Mouse (Mus musculus) MEL (cell line): ENCODE results near the gene Crybb1. TPM values are rescaled to one million over a fixed set of nuclear protein-coding genes. Genes with fewer than 3 reads are reported as not detected.

ENCODE experiments used
- DNase-seq: peaks from one replicate; pipeline ENCODE4 v3.0.0; 2011; ENCODE audit warnings: low read depth, low spot score
- H3K27ac ChIP-seq: 2 replicates; pipeline ENCODE4 v1.5.1; 2012; ENCODE audit warnings: low read depth, mild to moderate bottlenecking, control low read depth, low read length, moderate library complexity; ENCODE audit not compliant: control insufficient read depth
- H3K27me3 ChIP-seq, 2 experiments: fragments of 150-350 bp in 1 of 2; sonication (generic) in 1 of 2; 2 replicates each; pipeline ENCODE4 v1.6.1; 2012; ENCODE audit warnings: low read length in 2 of 2, mild to moderate bottlenecking in 2 of 2, improper control_type of control experiment in 1 of 2, moderate library complexity in 1 of 2; ENCODE audit not compliant: insufficient read depth in 2 of 2, control insufficient read depth in 1 of 2
- H3K36me3 ChIP-seq, 2 experiments: 2 replicates each; pipeline ENCODE4 v1.6.1; 2012 to 2014; ENCODE audit warnings: low read length in 2 of 2, improper control_type of control experiment in 1 of 2, inconsistent platforms in 1 of 2, mild to moderate bottlenecking in 1 of 2; ENCODE audit not compliant: insufficient read depth in 2 of 2, control insufficient read depth in 1 of 2
- H3K4me1 ChIP-seq, 2 experiments: fragments of 150-350 bp in 1 of 2; sonication (generic) in 1 of 2; 2 replicates each; pipeline ENCODE4 v1.6.1; 2012; ENCODE audit warnings: low read length in 2 of 2, improper control_type of control experiment in 1 of 2, mild to moderate bottlenecking in 1 of 2; ENCODE audit not compliant: insufficient read depth in 2 of 2, control insufficient read depth in 1 of 2
- H3K4me3 ChIP-seq, 2 experiments: fragments of 150-350 bp in 1 of 2; sonication (generic) in 1 of 2; 2 replicates each; pipeline ENCODE4 v1.5.1; 2012; ENCODE audit warnings: low read depth in 2 of 2, low read length in 2 of 2, mild to moderate bottlenecking in 2 of 2, moderate library complexity in 2 of 2, control low read depth in 1 of 2, improper control_type of control experiment in 1 of 2; ENCODE audit not compliant: control insufficient read depth in 1 of 2, insufficient read depth in 1 of 2
- H3K79me2 ChIP-seq: 2 replicates; pipeline ENCODE4 v1.6.1; 2012; ENCODE audit warnings: mild to moderate bottlenecking, low read length, moderate library complexity; ENCODE audit not compliant: control insufficient read depth, poor library complexity, insufficient read depth
- H3K9ac ChIP-seq: 2 replicates; pipeline ENCODE4 v1.6.1; 2012; ENCODE audit warnings: low read depth, mild to moderate bottlenecking, control low read depth, low read length, moderate library complexity; ENCODE audit not compliant: control insufficient read depth, poor library complexity, severe bottlenecking
- H3K9me3 ChIP-seq: fragments of 150-350 bp; sonication (generic); replicated peaks from 2 replicates; pipeline ENCODE4 v1.6.1; 2012; ENCODE audit warnings: mild to moderate bottlenecking, low read length, improper control_type of control experiment, moderate library complexity; ENCODE audit not compliant: insufficient read depth
- CHD1 ChIP-seq: IDR thresholded peaks from 2 replicates; pipeline ENCODE4 v1.6.1; 2012; ENCODE audit warnings: low read depth, mild to moderate bottlenecking, inconsistent platforms, low read length, improper control_type of control experiment
- CTCF ChIP-seq, 3 experiments: IDR thresholded peaks in 2 of 3; conservative IDR thresholded peaks in 1 of 3; 2 replicates each; pipeline ENCODE4 v1.5.1; 2011 to 2012; ENCODE audit warnings: low read length in 3 of 3, low read depth in 2 of 3, mild to moderate bottlenecking in 2 of 3, improper control_type of control experiment in 1 of 3, inconsistent platforms in 1 of 3, mixed read lengths in 1 of 3, moderate library complexity in 1 of 3; ENCODE audit not compliant: control insufficient read depth in 1 of 3, insufficient read depth in 1 of 3, poor library complexity in 1 of 3, severe bottlenecking in 1 of 3
- EP300 ChIP-seq, 2 experiments: IDR thresholded peaks; 2 replicates each; pipeline ENCODE4 v1.6.1; 2011; ENCODE audit warnings: improper control_type of control experiment in 2 of 2, low read length in 2 of 2, low read depth in 1 of 2, mild to moderate bottlenecking in 1 of 2
- GATA1 ChIP-seq: IDR thresholded peaks from 2 replicates; pipeline ENCODE4 v1.6.1; 2011; ENCODE audit warnings: low read depth, low read length, improper control_type of control experiment
- KAT2A ChIP-seq: conservative IDR thresholded peaks from 2 replicates; pipeline ENCODE4 v1.6.1; 2012; ENCODE audit warnings: low read depth, low read length, improper control_type of control experiment, inconsistent platforms
- MEF2A ChIP-seq: IDR thresholded peaks from 2 replicates; pipeline ENCODE4 v1.6.1; 2014; ENCODE audit warnings: low read depth, mild to moderate bottlenecking, inconsistent platforms, low read length, improper control_type of control experiment; ENCODE audit not compliant: poor library complexity, insufficient replicate concordance, severe bottlenecking; ENCODE audit errors: extremely low read depth
- MXI1 ChIP-seq: IDR thresholded peaks from 2 replicates; pipeline ENCODE4 v1.6.1; 2011; ENCODE audit warnings: mild to moderate bottlenecking, low read depth, low read length, improper control_type of control experiment
- MYC ChIP-seq: IDR thresholded peaks from 2 replicates; pipeline ENCODE4 v1.6.1; 2011; ENCODE audit warnings: low read depth, mild to moderate bottlenecking, low read length, improper control_type of control experiment, moderate library complexity
- NRF1 ChIP-seq: IDR thresholded peaks from 2 replicates; pipeline ENCODE4 v1.6.1; 2014; ENCODE audit warnings: low read depth, mild to moderate bottlenecking, inconsistent platforms, low read length, improper control_type of control experiment, moderate library complexity; ENCODE audit not compliant: poor library complexity, insufficient read depth, severe bottlenecking
- POLR2A ChIP-seq, 2 experiments: IDR thresholded peaks; 2 replicates each; pipeline ENCODE4 v1.6.1; 2011 to 2012; ENCODE audit warnings: low read length in 2 of 2, mild to moderate bottlenecking in 2 of 2, control low read depth in 1 of 2, improper control_type of control experiment in 1 of 2, low read depth in 1 of 2, moderate library complexity in 1 of 2; ENCODE audit not compliant: control insufficient read depth in 1 of 2, insufficient read depth in 1 of 2, poor library complexity in 1 of 2
- RAD21 ChIP-seq: IDR thresholded peaks from 2 replicates; pipeline ENCODE4 v1.6.1; 2011; ENCODE audit warnings: mild to moderate bottlenecking, low read depth, low read length, improper control_type of control experiment
- RCOR1 ChIP-seq: IDR thresholded peaks from 2 replicates; pipeline ENCODE4 v1.6.1; 2012; ENCODE audit warnings: low read depth, mild to moderate bottlenecking, inconsistent platforms, low read length, improper control_type of control experiment
- SIN3A ChIP-seq: IDR thresholded peaks from 2 replicates; pipeline ENCODE4 v1.6.1; 2012; ENCODE audit warnings: low read length, improper control_type of control experiment, inconsistent platforms
- TCF12 ChIP-seq: IDR thresholded peaks from 2 replicates; pipeline ENCODE4 v1.6.1; 2014; ENCODE audit warnings: low read depth, mild to moderate bottlenecking, inconsistent platforms, low read length, improper control_type of control experiment, moderate library complexity
- UBTF ChIP-seq: IDR thresholded peaks from 2 replicates; pipeline ENCODE4 v1.6.1; 2012; ENCODE audit warnings: low read depth, mild to moderate bottlenecking, inconsistent platforms, low read length, improper control_type of control experiment, moderate library complexity, borderline replicate concordance; ENCODE audit not compliant: insufficient read depth
- USF1 ChIP-seq: IDR thresholded peaks from 2 replicates; pipeline ENCODE4 v1.6.1; 2014; ENCODE audit warnings: low read depth, mild to moderate bottlenecking, inconsistent platforms, low read length, improper control_type of control experiment, moderate library complexity
- USF2 ChIP-seq, 2 experiments: IDR thresholded peaks; 2 replicates each; pipeline ENCODE4 v1.6.1; 2011 to 2012; ENCODE audit warnings: improper control_type of control experiment in 2 of 2, low read length in 2 of 2, borderline replicate concordance in 1 of 2, inconsistent platforms in 1 of 2, low read depth in 1 of 2, mild to moderate bottlenecking in 1 of 2; ENCODE audit not compliant: insufficient read depth in 1 of 2
- ZC3H11A ChIP-seq: IDR thresholded peaks from 2 replicates; pipeline ENCODE4 v1.6.1; 2012; ENCODE audit warnings: low read depth, mild to moderate bottlenecking, inconsistent platforms, low read length, improper control_type of control experiment
- ZKSCAN1 ChIP-seq: IDR thresholded peaks from 2 replicates; pipeline ENCODE4 v1.6.1; 2012; ENCODE audit warnings: low read depth, mild to moderate bottlenecking, inconsistent platforms, low read length, improper control_type of control experiment, moderate library complexity
- polyA plus RNA-seq, 2 experiments: library from polyadenylated mRNA; stranded (reverse) in 1 of 2; unstranded in 1 of 2; fragments of >175 nt in 1 of 2; fragments of >200 nt in 1 of 2; gene quantifications; 2 replicates each; pipeline versions ENCODE4 v1.2.1 to v1.2.4; 2012; ENCODE audit warnings: low replicate concordance in 2 of 2, low read depth in 1 of 2; ENCODE audit not compliant: insufficient read length in 2 of 2, insufficient read depth in 1 of 2, missing spikeins in 1 of 2
- total RNA-seq: library from RNA; depleted of rRNA; stranded (reverse); fragments of 300-350 nt; gene quantifications from 2 replicates; pipeline ENCODE4 v1.2.3, GENCODE M21; 2012

Crybb1 gene
- total and polyA plus RNA-seq, 3 experiments = 0.24 to 0.27 TPM; not detected in 1

DNA sequence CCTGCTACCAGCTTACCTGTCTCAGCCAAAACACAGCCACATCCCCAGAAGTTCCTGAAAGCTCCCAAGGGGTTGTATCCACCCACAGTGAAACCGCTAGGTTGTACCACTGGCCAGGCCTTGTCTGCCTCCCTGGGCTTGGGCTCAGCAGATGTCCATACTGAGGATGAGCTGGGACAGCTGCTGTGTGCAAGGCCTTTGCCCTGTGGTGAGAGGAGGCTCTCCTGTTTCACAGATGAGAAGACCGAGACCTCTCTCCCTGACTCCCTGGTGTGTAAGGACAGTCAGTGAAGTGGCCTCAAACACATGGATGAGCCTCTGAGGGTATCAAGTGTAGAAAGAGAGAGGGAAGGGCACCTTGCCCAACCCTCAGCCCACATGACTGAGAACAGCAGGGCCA is 32.0 kb downstream of the Crybb1 start:
- H3K9me3 ChIP-seq = no peaks in the 10 kb centered on the region
- no peak for DNase-seq
- H3K4me3 ChIP-seq = no peak overlapping the region
- H3K27me3 ChIP-seq = no peaks in the 10 kb centered on the region
- peaks cover 74% of the 10 kb centered on the region for H3K79me2 ChIP-seq
- H3K36me3 ChIP-seq = peaks cover 0 to 51% of the 10 kb centered on the region in 2 experiments; a peak in 2 of 4 replicates
- peak overlapping the region; percentile 54 for H3K9ac ChIP-seq
- H3K4me1 ChIP-seq = peaks cover 13 to 60% of the 10 kb centered on the region in 2 experiments
- H3K27ac ChIP-seq = peak overlapping the region; percentile 91
- TF ChIP-seq POLR2A (IDR thresholded peaks at IDR 0.05; ENCODE audit: control insufficient read depth in 1 of 2, insufficient read depth in 1 of 2, low read depth in 1 of 2, low read length in 2 of 2, poor library complexity in 1 of 2) (no peak), GATA1 (no peak), RAD21 (no peak), ZC3H11A (no peak)

DNA sequence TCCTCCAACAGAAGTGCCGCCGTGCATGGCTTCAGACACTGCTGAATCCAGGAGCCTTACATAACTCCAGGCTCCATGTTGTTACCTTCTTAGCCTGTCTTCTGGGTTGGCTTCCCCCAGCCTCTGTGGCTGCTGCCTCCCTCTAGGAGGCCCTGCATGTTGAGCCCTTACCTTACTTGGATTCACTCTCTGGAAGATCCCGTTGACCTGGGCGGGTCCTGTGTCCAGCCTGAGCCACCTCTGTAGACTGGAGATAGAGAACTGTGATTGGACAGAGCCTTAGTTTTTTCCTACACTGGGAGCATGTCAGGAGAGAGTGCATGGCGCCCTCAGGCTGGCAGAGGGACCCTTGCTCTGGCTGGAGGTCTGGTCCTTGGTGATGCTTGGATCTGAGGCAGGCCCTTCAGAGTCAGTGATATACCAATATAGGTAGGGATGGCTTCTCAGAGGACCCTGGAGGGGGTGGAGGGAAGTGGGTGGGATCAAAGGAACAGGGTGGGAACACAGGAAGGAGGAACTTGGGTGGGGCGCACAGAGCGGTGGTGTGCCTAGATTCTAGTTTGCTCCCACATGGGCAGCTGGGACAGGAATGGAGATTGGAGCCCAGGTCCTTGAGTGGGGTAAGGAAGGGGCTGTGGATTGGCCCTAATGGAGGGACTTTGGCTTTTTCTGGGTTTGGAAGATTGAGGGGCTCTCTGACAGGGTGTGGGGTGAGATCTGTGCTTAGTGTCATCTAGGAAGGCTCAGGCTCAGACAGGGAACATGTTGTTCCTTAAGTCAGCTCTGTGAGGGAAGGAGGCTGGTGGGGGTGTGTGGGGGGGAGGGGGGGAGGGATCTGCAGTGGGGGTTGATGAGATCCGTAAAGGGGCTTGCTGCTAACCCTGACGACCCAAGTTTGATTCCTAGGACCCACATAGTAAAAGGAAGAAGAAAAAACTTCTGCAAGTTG is 32.9 kb downstream of the Crybb1 start:
- TF ChIP-seq SIN3A (no peak), MYC (no peak), EP300 (IDR thresholded peaks at IDR 0.05; ENCODE audit: low read depth in 1 of 2, low read length in 2 of 2) (no peak), ZKSCAN1 (no peak), CHD1 (no peak), TCF12 (no peak), GATA1 (no peak), UBTF (no peak), USF1 (no peak), NRF1 (no peak), USF2 (IDR thresholded peaks at IDR 0.05; ENCODE audit: borderline replicate concordance in 1 of 2, insufficient read depth in 1 of 2, low read depth in 1 of 2, low read length in 2 of 2) (no peak), CTCF (IDR thresholded peaks at IDR 0.05 in 2 of 3, conservative IDR thresholded peaks at IDR 0.05 in 1 of 3; ENCODE audit: control insufficient read depth in 1 of 3, insufficient read depth in 1 of 3, low read depth in 2 of 3, low read length in 3 of 3, poor library complexity in 1 of 3, severe bottlenecking in 1 of 3) (no peak), MEF2A (no peak), KAT2A (no peak), RCOR1 (no peak), MXI1 (no peak)
- H3K27me3 ChIP-seq = no peaks in the 10 kb centered on the region
- H3K4me3 ChIP-seq = no peak overlapping the region
- peak overlapping the region; percentile 91 for H3K27ac ChIP-seq
- H3K9me3 ChIP-seq = no peaks in the 10 kb centered on the region
- no peak for DNase-seq
- H3K36me3 ChIP-seq = peaks cover 0 to 43% of the 10 kb centered on the region in 2 experiments; a peak in 2 of 4 replicates
- peak overlapping the region; percentile 54; the same call in 1 of the 2 replicates for H3K9ac ChIP-seq
- peaks cover 68% of the 10 kb centered on the region for H3K79me2 ChIP-seq
- peaks cover 10 to 52% of the 10 kb centered on the region in 2 experiments for H3K4me1 ChIP-seq
